Mouse (Mus musculus): Measurements from ENCODE around the gene Fbxl14. TPM values are rescaled to one million over a fixed set of nuclear protein-coding genes. Genes with fewer than 3 reads are reported as not detected.

The Fbxl14 gene
- total RNA-seq, 2 experiments from 2014 or later, result 20.6 to 21.6 TPM

- intact Hi-C loops (cut with DNase I), result loop anchor here (10.0 kb wide), 3 partner anchors 548 to 838 kb away; partner anchors contain the start of gene Wnk1
- DNase-seq (ENCODE audit: extremely low spot score in 1 of 2, low spot score in 2 of 2), result no peak
These were observed 7.6 kb downstream of the Fbxl14 start for GRCm38 (mm10) chr6:119487085-119487458.

GRCm38 (mm10) chr6:119487619-119488018 is 8.2 kb downstream of the Fbxl14 start:
- intact Hi-C loops (cut with DNase I), result loop anchor here (10.0 kb wide), 3 partner anchors 547 to 837 kb away; partner anchors contain the start of gene Wnk1
- DNase-seq (ENCODE audit: extremely low spot score in 1 of 2, low spot score in 2 of 2), result no peak

- DNase-seq (ENCODE audit: extremely low spot score in 1 of 2, low spot score in 2 of 2), result peak in 1 of 2 experiments; percentile 62
These were observed 10.3 kb downstream of the Fbxl14 start for GRCm38 (mm10) chr6:119489765-119490164.

GRCm38 (mm10) chr6:119490549-119490948 is 11.1 kb downstream of the Fbxl14 start:
- DNase-seq (ENCODE audit: extremely low spot score in 1 of 2, low spot score in 2 of 2), result no peak
- intact Hi-C loops (cut with DNase I), result loop anchor here (5.0 kb wide), 1 partner anchor 432 kb away; no protein-coding TSS in a partner anchor

More at GRCm38 (mm10) chr6:119489765-119490164, 10.3 kb downstream of the Fbxl14 start:
- intact Hi-C loops (cut with DNase I), result loop anchor here (5.0 to 10.0 kb wide), 4 partner anchors 433 to 835 kb away; partner anchors contain the start of gene Wnk1

- intact Hi-C loops (cut with DNase I), result loop anchor here (5.0 kb wide), 1 partner anchor 431 kb away; no protein-coding TSS in a partner anchor
- DNase-seq (ENCODE audit: extremely low spot score in 1 of 2, low spot score in 2 of 2), result no peak
These were observed 11.5 kb downstream of the Fbxl14 start for GRCm38 (mm10) chr6:119491006-119491405.

- no peak for DNase-seq (ENCODE audit: extremely low spot score in 1 of 2, low spot score in 2 of 2)
- intact Hi-C loops (cut with DNase I), result loop anchor here (5.0 kb wide), 1 partner anchor 430 kb away; no protein-coding TSS in a partner anchor
These were observed 12.6 kb downstream of the Fbxl14 start for GRCm38 (mm10) chr6:119491997-119492629.

- DNase-seq (ENCODE audit: extremely low spot score in 1 of 2, low spot score in 2 of 2), result no peak
- intact Hi-C loops (cut with DNase I), result loop anchor here (5.0 kb wide), 1 partner anchor 430 kb away; no protein-coding TSS in a partner anchor
These were observed 13.2 kb downstream of the Fbxl14 start for GRCm38 (mm10) chr6:119492630-119493014.

GRCm38 (mm10) chr6:119499271-119499670 is 19.8 kb downstream of the Fbxl14 start:
- peak in 1 of 2 experiments; percentile 79 for DNase-seq (ENCODE audit: extremely low spot score in 1 of 2, low spot score in 2 of 2)
- intact Hi-C loops (cut with DNase I), result no loop called here

- DNase-seq (ENCODE audit: extremely low spot score in 1 of 2, low spot score in 2 of 2), result no peak
- intact Hi-C loops (cut with DNase I), result no loop called here
These were observed 20.6 kb downstream of the Fbxl14 start for GRCm38 (mm10) chr6:119500086-119500485.

- no peak for DNase-seq (ENCODE audit: extremely low spot score in 1 of 2, low spot score in 2 of 2)
- intact Hi-C loops (cut with DNase I), result no loop called here
These were observed 22.6 kb downstream of the Fbxl14 start for GRCm38 (mm10) chr6:119502031-119502430.

- no peak for DNase-seq (ENCODE audit: extremely low spot score in 1 of 2, low spot score in 2 of 2)
- intact Hi-C loops (cut with DNase I), result no loop called here
These were observed 25.3 kb downstream of the Fbxl14 start for GRCm38 (mm10) chr6:119504756-119505155.

GRCm38 (mm10) chr6:119505525-119506225 is 26.2 kb downstream of the Fbxl14 start:
- intact Hi-C loops (cut with DNase I), result no loop called here

GRCm38 (mm10) chr6:119508221-119508620 is 28.8 kb downstream of the Fbxl14 start:
- no peak for DNase-seq (ENCODE audit: extremely low spot score in 1 of 2, low spot score in 2 of 2)
- intact Hi-C loops (cut with DNase I), result no loop called here

More at GRCm38 (mm10) chr6:119505525-119506225, 26.2 kb downstream of the Fbxl14 start:
- DNase-seq (ENCODE audit: extremely low spot score in 1 of 2, low spot score in 2 of 2), result no peak

GRCm38 (mm10) chr6:119508634-119509375 is 29.3 kb downstream of the Fbxl14 start:
- intact Hi-C loops (cut with DNase I), result no loop called here
- DNase-seq (ENCODE audit: extremely low spot score in 1 of 2, low spot score in 2 of 2), result no peak

- DNase-seq (ENCODE audit: extremely low spot score in 1 of 2, low spot score in 2 of 2), result no peak
- intact Hi-C loops (cut with DNase I), result no loop called here
These were observed 30.1 kb downstream of the Fbxl14 start for GRCm38 (mm10) chr6:119509437-119510037.

GRCm38 (mm10) chr6:119512701-119513100 is 33.2 kb downstream of the Fbxl14 start:
- intact Hi-C loops (cut with DNase I), result no loop called here
- no peak for DNase-seq (ENCODE audit: extremely low spot score in 1 of 2, low spot score in 2 of 2)

- DNase-seq (ENCODE audit: extremely low spot score in 1 of 2, low spot score in 2 of 2), result no peak
- intact Hi-C loops (cut with DNase I), result no loop called here
These were observed 34.0 kb downstream of the Fbxl14 start for GRCm38 (mm10) chr6:119513452-119513851.

GRCm38 (mm10) chr6:119514085-119514484 is 34.6 kb downstream of the Fbxl14 start:
- intact Hi-C loops (cut with DNase I), result no loop called here
- DNase-seq (ENCODE audit: extremely low spot score in 1 of 2, low spot score in 2 of 2), result no peak

GRCm38 (mm10) chr6:119520731-119521130 is 41.3 kb downstream of the Fbxl14 start:
- intact Hi-C loops (cut with DNase I), result no loop called here
- DNase-seq (ENCODE audit: extremely low spot score in 1 of 2, low spot score in 2 of 2), result no peak

All from left cerebral cortex, postnatal 10 days (tissue).